Mouse (Mus musculus) olfactory bulb, adult 2 months (tissue): ENCODE results near the gene Intu. TPM values are rescaled to one million over a fixed set of nuclear protein-coding genes. Genes with fewer than 3 reads are reported as not detected.

Experiments used
- H3K27ac ChIP-seq: fragments of 200-500 bp; 2 replicates; pipeline ENCODE4 v1.5.1; 2012; ENCODE audit warnings: low read depth, low read length; ENCODE audit not compliant: insufficient read depth
- H3K4me1 ChIP-seq: fragments of 200-500 bp; 2 replicates; pipeline ENCODE4 v1.6.1; 2012; ENCODE audit warnings: low read length; ENCODE audit not compliant: control insufficient read depth, insufficient read depth
- H3K4me3 ChIP-seq: fragments of 200-500 bp; 2 replicates; pipeline ENCODE4 v1.5.1; 2012; ENCODE audit warnings: mild to moderate bottlenecking, low read depth, low read length, moderate library complexity; ENCODE audit not compliant: insufficient read depth
- CTCF ChIP-seq: fragments of 200-500 bp; IDR thresholded peaks from 2 replicates; pipeline ENCODE4 v1.5.1; 2012; ENCODE audit warnings: low read depth, mild to moderate bottlenecking, low read length, moderate library complexity; ENCODE audit not compliant: insufficient read depth
- POLR2A ChIP-seq: fragments of 200-500 bp; IDR thresholded peaks from 2 replicates; pipeline ENCODE4 v1.6.1; 2012; ENCODE audit warnings: mild to moderate bottlenecking, low read depth, low read length, moderate library complexity; ENCODE audit not compliant: insufficient read depth
- WGBS: fragments of 180-500 bp; shearing (Covaris S2); methylation state at CpG from one replicate; pipeline ENCODE4 v1.1.7; 2018; 5-methylcytosine and 5-hydroxymethylcytosine counted together
- polyA plus RNA-seq: library from polyadenylated mRNA; stranded (reverse); fragments of >200 nt; gene quantifications from 2 replicates; pipeline ENCODE4 v1.2.4, GENCODE M21; 2012; ENCODE audit warnings: low replicate concordance; ENCODE audit not compliant: missing spikeins, insufficient read depth, insufficient read length

Gene Intu
- polyA plus RNA-seq, 1 experiment = not detected

DNA sequence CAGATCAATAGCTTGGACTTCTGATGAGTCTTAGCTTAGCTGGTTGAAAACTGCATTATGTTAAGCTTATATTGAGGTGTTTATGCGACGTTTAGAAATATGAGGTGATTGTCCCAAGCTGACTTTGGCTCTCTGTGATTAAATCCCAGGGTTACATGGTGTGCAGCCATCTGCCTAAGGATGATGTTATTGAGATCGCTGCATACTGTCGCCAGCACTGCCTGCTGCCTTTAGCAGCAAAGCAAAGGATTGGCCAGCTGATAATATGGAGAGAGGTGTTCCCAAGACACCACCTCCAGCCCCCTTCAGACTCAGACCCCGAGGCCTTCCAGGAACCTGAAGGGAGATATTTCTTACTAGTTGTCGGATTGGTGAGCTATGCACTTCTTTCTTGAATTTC is 160.5 kb downstream of the Intu start:
- H3K4me3 ChIP-seq = no peak overlapping the region
- no peak for TF ChIP-seq POLR2A
- TF ChIP-seq CTCF = no peak
- no peaks in the 10 kb centered on the region for H3K4me1 ChIP-seq
- H3K27ac ChIP-seq = no peak overlapping the region
- 87% methylated on average over 6 of the region's 6 CpGs for WGBS

DNA sequence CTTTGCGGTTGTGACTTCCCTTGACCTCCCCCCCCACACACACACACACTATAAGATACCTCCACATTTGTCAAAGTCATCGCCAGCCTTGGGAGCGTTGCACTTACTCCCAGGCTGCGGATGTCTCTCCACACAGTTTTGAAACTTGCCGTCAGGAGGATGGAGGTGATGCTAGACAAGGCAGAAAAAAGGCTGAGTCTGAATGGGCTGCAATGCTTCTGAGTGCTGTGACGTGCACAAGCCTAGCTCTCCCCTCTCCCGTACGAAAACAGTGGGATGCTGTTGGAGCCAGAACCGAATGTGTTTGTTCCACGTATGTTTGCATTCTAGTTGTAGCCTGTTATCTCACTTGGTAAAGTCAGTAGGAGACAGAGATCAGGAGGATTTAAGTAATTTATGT is 162.3 kb downstream of the Intu start:
- WGBS = 81% methylated on average over 10 of the region's 10 CpGs
- TF ChIP-seq POLR2A (no peak), CTCF (no peak)

DNA sequence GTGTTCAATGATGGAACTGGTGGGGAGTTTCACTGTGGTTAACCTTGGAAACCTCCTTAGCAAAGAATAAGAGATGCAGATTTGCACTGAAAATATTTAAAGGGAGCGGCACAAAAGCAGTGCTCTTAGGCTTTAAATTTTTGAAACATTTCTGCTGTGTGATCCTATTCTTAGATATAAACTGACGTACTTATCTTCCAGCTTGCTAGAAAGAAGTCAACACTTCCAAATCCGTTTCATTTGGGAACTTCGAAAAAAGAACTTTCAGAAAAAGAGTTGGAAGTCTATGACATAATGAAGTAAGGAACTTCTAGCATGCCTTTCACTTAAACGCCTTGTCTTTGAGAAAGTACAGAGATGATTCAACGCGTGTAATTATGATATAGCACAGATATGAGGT is 162.9 kb downstream of the Intu start:
- no peak for TF ChIP-seq CTCF
- Histone ChIP-seq H3K4me1 (no peaks in the 10 kb centered on the region), H3K27ac (no peak overlapping the region), H3K4me3 (no peak overlapping the region)
- 81% methylated on average over 7 of the region's 7 CpGs for WGBS

More for the DNA sequence above, 162.3 kb downstream of the Intu start:
- Histone ChIP-seq H3K4me1 (no peaks in the 10 kb centered on the region), H3K4me3 (no peak overlapping the region), H3K27ac (no peak overlapping the region)

DNA sequence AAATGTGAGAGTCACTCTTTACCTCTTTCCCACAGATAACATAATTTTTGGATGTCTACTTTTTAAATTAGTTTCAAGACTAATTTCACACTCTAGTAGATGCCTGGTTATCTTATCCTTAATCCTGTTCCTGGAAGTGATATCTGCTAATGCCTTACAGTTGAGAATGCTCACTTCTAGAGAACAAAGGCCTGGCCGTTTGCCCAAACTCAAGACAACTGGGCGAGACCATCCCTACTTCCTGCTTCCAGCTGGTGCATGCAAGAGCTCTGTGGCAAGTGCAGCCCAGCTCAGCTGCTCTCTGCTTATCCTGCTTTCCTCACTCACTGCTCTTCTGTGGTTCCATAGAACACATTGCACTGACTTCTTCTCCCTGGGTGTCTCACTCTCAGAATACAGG is 163.4 kb downstream of the Intu start:
- Histone ChIP-seq H3K4me1 (no peaks in the 10 kb centered on the region), H3K27ac (no peak overlapping the region), H3K4me3 (no peak overlapping the region)
- WGBS = 47% methylated on average over 2 of the region's 2 CpGs
- TF ChIP-seq POLR2A (no peak), CTCF (no peak)

DNA sequence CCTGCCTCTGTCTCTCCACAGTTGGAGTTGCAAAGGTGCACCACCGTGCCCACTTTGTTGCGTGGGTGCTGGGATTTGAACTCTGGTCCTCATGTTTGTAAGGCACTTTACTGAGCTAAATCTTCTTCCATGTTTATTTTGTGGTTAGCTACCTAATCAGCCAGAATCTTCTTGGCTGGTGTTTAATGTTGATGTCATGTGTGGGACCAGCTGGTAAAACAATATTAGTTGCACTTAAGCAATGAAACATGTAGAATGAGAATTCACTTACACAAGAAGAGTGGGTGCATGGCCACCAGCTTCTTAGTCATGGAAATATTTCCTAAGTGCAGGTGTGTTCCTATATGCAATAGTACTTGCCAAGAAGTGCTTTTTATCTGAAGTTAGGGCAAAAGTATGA is 164.1 kb downstream of the Intu start:
- no peak for TF ChIP-seq CTCF
- TF ChIP-seq POLR2A = no peak
- Histone ChIP-seq H3K4me1 (no peaks in the 10 kb centered on the region), H3K27ac (no peak overlapping the region), H3K4me3 (no peak overlapping the region)
- 100% methylated on average over 2 of the region's 2 CpGs for WGBS

DNA sequence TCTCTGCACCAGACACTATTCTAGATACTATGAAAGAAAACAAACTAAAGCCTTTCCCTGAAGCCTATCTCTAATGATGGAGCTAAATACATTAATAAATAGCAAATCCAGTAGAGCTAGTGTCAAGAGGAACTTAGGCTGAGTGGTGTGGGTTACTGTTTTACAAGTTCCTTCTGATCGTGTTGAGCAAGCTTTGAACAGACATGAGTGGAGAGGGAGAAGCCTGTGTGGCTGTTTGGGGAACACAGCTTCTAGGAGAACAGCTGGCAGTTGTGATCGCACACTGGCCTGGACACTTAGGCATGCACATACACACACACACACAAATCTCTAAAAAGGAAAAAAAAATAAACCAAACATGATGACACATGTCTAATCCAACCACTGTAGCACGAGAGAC is 167.7 kb downstream of the Intu start:
- Histone ChIP-seq H3K4me1 (no peaks in the 10 kb centered on the region), H3K27ac (no peak overlapping the region), H3K4me3 (no peak overlapping the region)
- TF ChIP-seq POLR2A (no peak), CTCF (no peak)
- 94% methylated on average over 3 of the region's 3 CpGs for WGBS

DNA sequence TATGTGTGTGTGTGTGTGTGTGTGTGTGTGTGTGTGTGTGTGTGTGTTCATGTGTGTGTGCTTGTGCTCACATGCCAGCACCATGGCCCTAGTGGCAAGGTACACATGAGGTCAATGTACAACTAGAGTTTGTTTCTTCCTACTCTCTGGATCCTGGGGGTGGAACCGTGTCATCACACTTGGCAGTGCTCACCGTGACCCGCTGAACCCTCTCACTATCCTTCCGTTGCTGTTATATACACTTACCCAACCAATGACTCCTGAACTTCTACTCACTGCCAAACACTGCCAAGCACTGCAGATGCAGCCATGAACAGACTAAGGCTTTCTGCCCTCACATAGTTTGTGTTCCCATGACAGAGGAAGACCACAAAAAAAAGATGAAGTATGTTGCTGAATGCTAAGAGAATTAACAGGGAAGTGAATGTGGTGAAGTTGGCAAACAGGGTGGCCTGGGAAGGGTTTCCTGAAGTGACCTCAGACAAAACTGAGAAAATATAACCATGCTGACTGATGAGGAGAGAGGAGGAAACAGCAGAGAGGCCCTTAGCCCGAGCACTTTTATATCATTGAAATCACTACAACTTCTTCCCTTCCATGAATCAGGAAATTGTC is 173.8 kb downstream of the Intu start:
- 75% methylated on average over 5 of the region's 5 CpGs for WGBS
- Histone ChIP-seq H3K27ac (no peak overlapping the region), H3K4me3 (no peak overlapping the region), H3K4me1 (no peaks in the 10 kb centered on the region)
- no peak for TF ChIP-seq POLR2A

DNA sequence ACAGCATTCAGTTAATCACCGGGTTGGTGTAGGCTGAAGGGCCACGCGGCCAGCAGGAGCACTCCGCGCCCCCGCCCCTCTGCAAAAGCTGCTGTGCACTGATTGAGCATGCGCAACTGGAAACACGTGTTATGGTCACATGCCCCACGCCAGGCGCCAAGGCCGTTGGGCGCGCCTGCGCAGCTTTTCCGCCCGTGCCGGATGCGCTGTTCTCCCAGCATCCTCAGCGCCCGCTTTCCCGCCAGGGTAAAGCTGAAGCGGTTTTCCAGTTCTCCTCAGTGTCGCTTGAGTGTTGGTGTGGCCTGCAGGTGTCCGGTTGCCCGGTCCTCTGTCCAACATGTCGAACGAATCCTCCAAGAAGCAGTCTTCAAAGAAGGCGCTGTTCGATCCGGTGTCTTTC is 177.6 kb downstream of the Intu start, which contains the start of gene Slc25a31:
Gene Slc25a31, plus strand, starts transcription at position 201 of the 400 bp plus-strand sequence.
- Histone ChIP-seq H3K4me3 (no peak within 1 kb of the TSS), H3K27ac (no peak within 1 kb of the TSS), H3K4me1 (no peaks in the 10 kb centered on the region)
- 93% methylated on average over 30 of the region's 30 CpGs for WGBS
- TF ChIP-seq CTCF (no peak), POLR2A (no peak)

DNA sequence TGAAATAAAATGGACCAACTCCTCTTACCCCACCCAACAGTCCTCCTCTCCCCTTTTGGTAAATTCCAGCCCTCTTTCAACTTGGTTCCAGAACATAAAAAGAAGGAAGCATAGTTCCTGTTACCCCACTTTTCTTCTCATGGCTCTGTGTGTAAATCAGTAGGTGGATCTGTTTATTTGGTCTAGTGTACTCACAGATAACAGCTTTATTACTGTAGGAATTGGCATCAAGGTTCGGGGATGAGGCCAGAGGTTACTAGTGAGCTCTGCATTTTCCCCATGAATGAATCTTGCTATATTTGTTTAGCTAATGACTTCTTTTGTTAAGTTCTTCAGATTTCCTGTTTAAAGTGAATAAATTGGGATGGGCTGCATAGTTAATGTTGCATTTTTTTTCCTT is 185.0 kb downstream of the Intu start:
- TF ChIP-seq CTCF = no peak
- H3K4me1 ChIP-seq = no peaks in the 10 kb centered on the region
- H3K4me3 ChIP-seq = no peak overlapping the region
- WGBS = 49% methylated on average over 1 of the region's 1 CpGs
- H3K27ac ChIP-seq = no peak overlapping the region

DNA sequence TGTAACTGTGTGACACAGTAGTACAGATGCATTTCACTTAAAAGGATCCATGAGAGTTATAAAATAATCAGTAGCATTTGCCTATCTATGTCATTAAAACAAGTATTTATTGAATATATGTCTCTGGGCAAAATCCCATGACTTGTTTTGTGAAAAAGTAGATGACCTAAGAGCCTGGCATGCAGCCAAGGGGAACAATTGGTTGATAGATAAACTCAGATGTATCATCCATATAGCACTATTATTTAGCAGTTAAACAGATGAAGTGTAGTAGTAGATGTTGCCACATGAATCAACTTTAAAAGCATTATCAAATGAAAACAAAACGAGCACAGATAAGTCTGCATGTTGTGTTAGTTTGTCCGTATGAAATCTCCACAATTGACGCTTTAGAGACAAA is 187.9 kb downstream of the Intu start:
- H3K27ac ChIP-seq = no peak overlapping the region
- 84% methylated on average over 3 of the region's 3 CpGs for WGBS
- TF ChIP-seq POLR2A = no peak
- TF ChIP-seq CTCF = no peak

More for the DNA sequence above, 187.9 kb downstream of the Intu start:
- Histone ChIP-seq H3K4me1 (no peaks in the 10 kb centered on the region), H3K4me3 (no peak overlapping the region)
